Comparison of ENCODE assay signal across 14 mouse cellular contexts in genomic region chr12:17740226-17740625, GRCm38 (mm10).
"Had no signal": no experiment of that assay in that cellular context is flagged by ENCODE, and none has a peak within 500 bp of the region (broad histone marks: within the 10 kb centered on the region; RNA-seq: fewer than 3 reads in every experiment).

No protein-coding gene starts in this region.

- H3K27me3 ChIP-seq: liver, embryonic 13.5 days; liver, embryonic 15.5 days; megakaryocyte, embryonic 14.5 days; midbrain, embryonic 13.5 days; midbrain, embryonic 15.5 days; neural tube, embryonic 12.5 days had no signal

- H3K9ac ChIP-seq: liver, embryonic 13.5 days; liver, embryonic 15.5 days; liver, postnatal 0 days; midbrain, embryonic 13.5 days; midbrain, embryonic 15.5 days; neural tube, embryonic 12.5 days had no signal

- H3K36me3 ChIP-seq: liver, embryonic 13.5 days; liver, embryonic 15.5 days; midbrain, embryonic 13.5 days; midbrain, embryonic 15.5 days; neural tube, embryonic 12.5 days had no signal

- H3K4me3 ChIP-seq: liver, embryonic 13.5 days; liver, embryonic 15.5 days; megakaryocyte, embryonic 14.5 days; midbrain, embryonic 13.5 days; midbrain, embryonic 15.5 days; neural tube, embryonic 12.5 days had no signal

- H3K4me1 ChIP-seq: neural tube, embryonic 12.5 days had no signal

- DNase-seq: liver, embryonic 13.5 days; liver, postnatal 0 days; lung, adult 2 months; lung, postnatal 10 days; right cerebral cortex, postnatal 14 days; spleen, adult 18-20 months had no signal

- H3K27ac ChIP-seq: liver, embryonic 13.5 days; liver, embryonic 15.5 days; macrophage; midbrain, embryonic 13.5 days; midbrain, embryonic 15.5 days; neural tube, embryonic 12.5 days had no signal

- H3K4me2 ChIP-seq: liver, embryonic 11.5 days; liver, embryonic 13.5 days; liver, embryonic 15.5 days; midbrain, embryonic 11.5 days; midbrain, embryonic 13.5 days; midbrain, embryonic 15.5 days; neural tube, embryonic 12.5 days had no signal

- ATAC-seq: liver, postnatal 0 days; midbrain, embryonic 13.5 days; midbrain, embryonic 15.5 days had no signal

- H3K9me3 ChIP-seq: liver, embryonic 13.5 days; liver, embryonic 15.5 days; megakaryocyte, embryonic 14.5 days; midbrain, embryonic 13.5 days; midbrain, embryonic 15.5 days; neural tube, embryonic 12.5 days had no signal
